Mouse (Mus musculus) MEL (cell line): ENCODE results near the gene Slc35d2.
A peak's percentile ranks its signal among the peaks of the same experiment; 100 is the strongest.

Experiments
- CTCF ChIP-seq, 3 experiments: IDR thresholded peaks in 2 of 3; conservative IDR thresholded peaks in 1 of 3; 2 replicates each; pipeline ENCODE4 v1.5.1; 2011 to 2012; ENCODE audit warnings: low read length in 3 of 3, low read depth in 2 of 3, mild to moderate bottlenecking in 2 of 3, improper control_type of control experiment in 1 of 3, inconsistent platforms in 1 of 3, mixed read lengths in 1 of 3, moderate library complexity in 1 of 3; ENCODE audit not compliant: control insufficient read depth in 1 of 3, insufficient read depth in 1 of 3, poor library complexity in 1 of 3, severe bottlenecking in 1 of 3
- MXI1 ChIP-seq: IDR thresholded peaks from 2 replicates; pipeline ENCODE4 v1.6.1; 2011; ENCODE audit warnings: mild to moderate bottlenecking, low read depth, low read length, improper control_type of control experiment
- POLR2A ChIP-seq, 2 experiments: IDR thresholded peaks; 2 replicates each; pipeline ENCODE4 v1.6.1; 2011 to 2012; ENCODE audit warnings: low read length in 2 of 2, mild to moderate bottlenecking in 2 of 2, control low read depth in 1 of 2, improper control_type of control experiment in 1 of 2, low read depth in 1 of 2, moderate library complexity in 1 of 2; ENCODE audit not compliant: control insufficient read depth in 1 of 2, insufficient read depth in 1 of 2, poor library complexity in 1 of 2
- RCOR1 ChIP-seq: IDR thresholded peaks from 2 replicates; pipeline ENCODE4 v1.6.1; 2012; ENCODE audit warnings: low read depth, mild to moderate bottlenecking, inconsistent platforms, low read length, improper control_type of control experiment

DNA sequence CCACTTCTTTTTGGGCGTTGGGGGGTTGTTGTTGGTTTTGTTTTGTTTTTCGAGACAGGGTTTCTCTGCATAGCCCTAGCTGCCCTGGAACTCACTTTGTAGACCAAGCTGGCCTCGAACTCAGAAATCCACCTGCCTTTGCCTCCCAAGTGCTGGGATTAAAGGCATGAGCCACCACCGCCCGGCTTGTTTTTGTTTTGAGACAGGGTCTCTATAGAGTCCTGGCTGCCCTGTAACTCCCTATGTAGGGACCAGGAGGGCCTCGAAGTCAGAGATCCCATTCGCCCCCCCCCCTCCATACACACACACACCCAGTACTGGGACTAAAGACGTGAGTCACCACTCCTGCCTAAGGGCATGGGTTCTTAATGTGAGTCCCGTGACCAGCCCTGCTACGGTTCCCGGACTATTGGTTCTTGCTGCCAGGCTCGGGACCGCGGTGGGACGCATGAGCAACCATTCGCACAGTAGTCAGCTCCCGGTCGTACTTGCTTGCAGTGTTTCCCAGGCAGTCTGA lies 24.6 kb upstream of the Slc35d2 start:
- no peak for TF ChIP-seq RCOR1
- TF ChIP-seq MXI1, result peak; percentile 87
- no peak for TF ChIP-seq CTCF (IDR thresholded peaks at IDR 0.05 in 2 of 3, conservative IDR thresholded peaks at IDR 0.05 in 1 of 3; ENCODE audit: control insufficient read depth in 1 of 3, insufficient read depth in 1 of 3, low read depth in 2 of 3, low read length in 3 of 3, poor library complexity in 1 of 3, severe bottlenecking in 1 of 3)
- no peak for TF ChIP-seq POLR2A (IDR thresholded peaks at IDR 0.05; ENCODE audit: control insufficient read depth in 1 of 2, insufficient read depth in 1 of 2, low read depth in 1 of 2, low read length in 2 of 2, poor library complexity in 1 of 2)
